In genomic region chr4:141240617-141241016, GRCm38 (mm10) we compare ENCODE assay signal across 8 mouse cellular contexts. TPM values are rescaled to one million over a fixed set of nuclear protein-coding genes. Genes with fewer than 3 reads are reported as not detected.
A peak's percentile ranks its signal among the peaks of the same experiment; 100 is the strongest.
DNase-seq lines count a peak whose midpoint lies in the region; ATAC-seq and TF ChIP-seq lines count a peak whose summit lies in the region.

No protein-coding gene starts in this region.

- H3K36me3 ChIP-seq in E14TG2a.4 (ENCODE audit: insufficient read depth, low read length), result no peaks in the 10 kb centered on the region
- H3K36me3 ChIP-seq in heart, embryonic 13.5 days, result no peaks in the 10 kb centered on the region
- H3K36me3 ChIP-seq in limb, embryonic 12.5 days, result no peaks in the 10 kb centered on the region
- H3K36me3 ChIP-seq in neural tube, embryonic 12.5 days, result no peaks in the 10 kb centered on the region

- no peak for TF ChIP-seq CTCF in E14TG2a.4 (conservative IDR thresholded peaks at IDR 0.05; ENCODE audit: low read length)

- H3K4me3 ChIP-seq in E14TG2a.4 (replicated peaks; ENCODE audit: low read length), result peak overlapping the region; percentile 77
- H3K4me3 ChIP-seq in heart, embryonic 13.5 days, result peak overlapping the region; percentile 50
- H3K4me3 ChIP-seq in limb, embryonic 12.5 days (replicated peaks), result peak overlapping the region; percentile 2; the same call in 1 of the 2 replicates
- H3K4me3 ChIP-seq in neural tube, embryonic 12.5 days, result no peak overlapping the region

- H3K9ac ChIP-seq in heart, embryonic 13.5 days, result no peak overlapping the region
- H3K9ac ChIP-seq in limb, embryonic 12.5 days (replicated peaks), result no peak overlapping the region
- H3K9ac ChIP-seq in neural tube, embryonic 12.5 days, result no peak overlapping the region

- H3K4me2 ChIP-seq in heart, embryonic 13.5 days, result peak overlapping the region; percentile 83
- peak overlapping the region; percentile 69 for H3K4me2 ChIP-seq in limb, embryonic 12.5 days
- H3K4me2 ChIP-seq in neural tube, embryonic 12.5 days (replicated peaks), result peak overlapping the region; percentile 13; the same call in 1 of the 2 replicates

- H3K27ac ChIP-seq in heart, embryonic 13.5 days (replicated peaks), result no peak overlapping the region
- H3K27ac ChIP-seq in limb, embryonic 12.5 days, result no peak overlapping the region
- H3K27ac ChIP-seq in neural tube, embryonic 12.5 days, result no peak overlapping the region

- ATAC-seq in heart, embryonic 13.5 days (ENCODE audit: extremely low read depth, insufficient number of reproducible peaks, low FRiP score, low TSS enrichment), result peak; percentile 17; the same call in 1 of the 2 replicates
- no peak for ATAC-seq in limb, embryonic 12.5 days (ENCODE audit: insufficient number of reproducible peaks, insufficient read depth, low FRiP score, low TSS enrichment, low read depth)
- no peak for ATAC-seq in neural tube, embryonic 12.5 days (ENCODE audit: low FRiP score, low read depth)
- ATAC-seq in cerebellum, adult (ENCODE audit: insufficient number of reproducible peaks, low FRiP score, low TSS enrichment), result no peak

- peaks cover 71% of the 10 kb centered on the region for H3K4me1 ChIP-seq in E14TG2a.4 (replicated peaks; ENCODE audit: low read depth, low read length)
- H3K4me1 ChIP-seq in heart, embryonic 13.5 days, result peaks cover 56% of the 10 kb centered on the region
- H3K4me1 ChIP-seq in limb, embryonic 12.5 days (replicated peaks), result peaks cover 53% of the 10 kb centered on the region
- H3K4me1 ChIP-seq in neural tube, embryonic 12.5 days, result peaks cover 41% of the 10 kb centered on the region

- H3K27me3 ChIP-seq in E14TG2a.4 (ENCODE audit: insufficient read depth, low read length), result peaks cover 69% of the 10 kb centered on the region
- peaks cover 96% of the 10 kb centered on the region for H3K27me3 ChIP-seq in heart, embryonic 13.5 days (replicated peaks)
- H3K27me3 ChIP-seq in limb, embryonic 12.5 days, result peaks cover 95% of the 10 kb centered on the region
- H3K27me3 ChIP-seq in neural tube, embryonic 12.5 days (replicated peaks), result peaks cover 79% of the 10 kb centered on the region

- 2% methylated on average over 14 of the region's 14 CpGs for WGBS in heart, embryonic 13.5 days
- WGBS in limb, embryonic 12.5 days, result 2% methylated on average over 14 of the region's 14 CpGs
- WGBS in neural tube, embryonic 12.5 days, result 1% methylated on average over 14 of the region's 14 CpGs

- DNase-seq in WW6 (ENCODE audit: low read depth, low spot score), result peak; percentile 71
- no peak for DNase-seq in layer of hippocampus, postnatal 25 days (ENCODE audit: extremely low spot score in 1 of 2, low spot score in 1 of 2)
- no peak for DNase-seq in cerebellum, adult 18-20 months

- no peaks in the 10 kb centered on the region for H3K9me3 ChIP-seq in E14TG2a.4 (ENCODE audit: low read length)
- no peaks in the 10 kb centered on the region for H3K9me3 ChIP-seq in heart, embryonic 13.5 days
- no peaks in the 10 kb centered on the region for H3K9me3 ChIP-seq in limb, embryonic 12.5 days
- no peaks in the 10 kb centered on the region for H3K9me3 ChIP-seq in neural tube, embryonic 12.5 days

RNA-seq across cellular contexts. Expression of gene Arhgef19, which starts 1.3 kb away (rescaled TPM):
- 2.2 and 3.1 TPM in 2 replicates for polyA plus RNA-seq in heart, embryonic 13.5 days (2015; fragmentation: Nextera tagmentation; extraction: Ambion mirVana)
- polyA plus RNA-seq in limb, embryonic 12.5 days (2016; fragmentation: Nextera tagmentation; extraction: Ambion mirVana), result 9.1 and 10.8 TPM in 2 replicates
- polyA plus RNA-seq in neural tube, embryonic 12.5 days (2016; fragmentation: Nextera tagmentation; extraction: Ambion mirVana), result 1.6 and 3.1 TPM in 2 replicates
- total RNA-seq in layer of hippocampus, postnatal 25 days (2021), result 10 to 100 TPM; 15.1 to 21.6 TPM

RNA-seq across cellular contexts. Expression of gene Rsg1, which starts 26.9 kb away (rescaled TPM):
- 2.3 and 3.0 TPM in 2 replicates for polyA plus RNA-seq in heart, embryonic 13.5 days (2015; fragmentation: Nextera tagmentation; extraction: Ambion mirVana)
- polyA plus RNA-seq in limb, embryonic 12.5 days (2016; fragmentation: Nextera tagmentation; extraction: Ambion mirVana), result 6.7 and 7.1 TPM in 2 replicates
- polyA plus RNA-seq in neural tube, embryonic 12.5 days (2016; fragmentation: Nextera tagmentation; extraction: Ambion mirVana), result 5.5 TPM in 2 replicates
- 1 to 10 TPM; 2.7 to 4.0 TPM for total RNA-seq in layer of hippocampus, postnatal 25 days (2021)

Comparison
In these comparisons a context has a peak if more than half of its experiments do, and no peak if none do; other contexts are left out.
1. H3K4me2 ChIP-seq: peak in every context shown above with its lines; median percentile 83 in heart, embryonic 13.5 days; 69 in limb, embryonic 12.5 days; 13 in neural tube, embryonic 12.5 days.